Mouse (Mus musculus): ENCODE data around the gene Ephb3.

Ephb3 gene

GRCm38 (mm10) chr16:21205093-21205886 is 735 bp downstream of the Ephb3 start:
- no peak for DNase-seq (ENCODE audit: low read depth in 1 of 2, low spot score in 2 of 2)

GRCm38 (mm10) chr16:21208001-21208565 is 3.5 kb downstream of the Ephb3 start:
- no peak for DNase-seq (ENCODE audit: low read depth in 1 of 2, low spot score in 2 of 2)

GRCm38 (mm10) chr16:21209290-21209689 is 4.7 kb downstream of the Ephb3 start:
- no peak for DNase-seq (ENCODE audit: low read depth in 1 of 2, low spot score in 2 of 2)

GRCm38 (mm10) chr16:21210204-21210603 is 5.6 kb downstream of the Ephb3 start:
- no peak for DNase-seq (ENCODE audit: low read depth in 1 of 2, low spot score in 2 of 2)

GRCm38 (mm10) chr16:21210667-21211338 is 6.2 kb downstream of the Ephb3 start:
- no peak for DNase-seq (ENCODE audit: low read depth in 1 of 2, low spot score in 2 of 2)

GRCm38 (mm10) chr16:21211501-21211900 is 6.9 kb downstream of the Ephb3 start:
- no peak for DNase-seq (ENCODE audit: low read depth in 1 of 2, low spot score in 2 of 2)

GRCm38 (mm10) chr16:21212369-21212768 is 7.8 kb downstream of the Ephb3 start:
- no peak for DNase-seq (ENCODE audit: low read depth in 1 of 2, low spot score in 2 of 2)

- DNase-seq (ENCODE audit: low read depth in 1 of 2, low spot score in 2 of 2) = no peak
Observed at GRCm38 (mm10) chr16:21213939-21214338, 9.4 kb downstream of the Ephb3 start.

- no peak for DNase-seq (ENCODE audit: low read depth in 1 of 2, low spot score in 2 of 2)
Observed at GRCm38 (mm10) chr16:21214803-21215202, 10.2 kb downstream of the Ephb3 start.

GRCm38 (mm10) chr16:21216047-21216446 is 11.5 kb downstream of the Ephb3 start:
- no peak for DNase-seq (ENCODE audit: low read depth in 1 of 2, low spot score in 2 of 2)

GRCm38 (mm10) chr16:21217233-21217632 is 12.7 kb downstream of the Ephb3 start:
- DNase-seq (ENCODE audit: low read depth in 1 of 2, low spot score in 2 of 2) = no peak

- DNase-seq (ENCODE audit: low read depth in 1 of 2, low spot score in 2 of 2) = no peak
Observed at GRCm38 (mm10) chr16:21219656-21220055, 15.1 kb downstream of the Ephb3 start.

GRCm38 (mm10) chr16:21223038-21223437 is 18.5 kb downstream of the Ephb3 start:
- no peak for DNase-seq (ENCODE audit: low read depth in 1 of 2, low spot score in 2 of 2)

- no peak for DNase-seq (ENCODE audit: low read depth in 1 of 2, low spot score in 2 of 2)
Observed at GRCm38 (mm10) chr16:21224648-21225240, 20.2 kb downstream of the Ephb3 start.

- DNase-seq (ENCODE audit: low read depth in 1 of 2, low spot score in 2 of 2) = no peak
Observed at GRCm38 (mm10) chr16:21226629-21227028, 22.1 kb downstream of the Ephb3 start.

GRCm38 (mm10) chr16:21235135-21235534 is 30.6 kb downstream of the Ephb3 start:
- no peak for DNase-seq (ENCODE audit: low read depth in 1 of 2, low spot score in 2 of 2)

GRCm38 (mm10) chr16:21238722-21239121 is 34.2 kb downstream of the Ephb3 start:
- DNase-seq (ENCODE audit: low read depth in 1 of 2, low spot score in 2 of 2) = no peak

GRCm38 (mm10) chr16:21240547-21240946 is 36.0 kb downstream of the Ephb3 start:
- DNase-seq (ENCODE audit: low read depth in 1 of 2, low spot score in 2 of 2) = no peak

GRCm38 (mm10) chr16:21241030-21241429 is 36.5 kb downstream of the Ephb3 start:
- no peak for DNase-seq (ENCODE audit: low read depth in 1 of 2, low spot score in 2 of 2)

GRCm38 (mm10) chr16:21242946-21243345 is 38.4 kb downstream of the Ephb3 start:
- DNase-seq (ENCODE audit: low read depth in 1 of 2, low spot score in 2 of 2) = no peak

GRCm38 (mm10) chr16:21244803-21245202 is 40.2 kb downstream of the Ephb3 start:
- DNase-seq (ENCODE audit: low read depth in 1 of 2, low spot score in 2 of 2) = no peak

GRCm38 (mm10) chr16:21245387-21245786 is 40.8 kb downstream of the Ephb3 start:
- no peak for DNase-seq (ENCODE audit: low read depth in 1 of 2, low spot score in 2 of 2)

Measured in monocyte, adult 2 months (primary cell).